Mouse (Mus musculus) G1E-ER4 (cell line): Measurements from ENCODE around the gene Riox2. TPM values are rescaled to one million over a fixed set of nuclear protein-coding genes. Genes with fewer than 3 reads are reported as not detected.

Source experiments
- GATA1 ChIP-seq: IDR thresholded peaks from one replicate; pipeline ENCODE4 v1.8.0; 2012; ENCODE audit warnings: low read length, inconsistent platforms
- polyA plus RNA-seq: library from polyadenylated mRNA; stranded (reverse); fragments of >175 nt; gene quantifications from 2 replicates; pipeline ENCODE4 v1.2.3, GENCODE M21; 2012

The Riox2 gene
- polyA plus RNA-seq, 1 experiment, result 8.6 TPM

DNA sequence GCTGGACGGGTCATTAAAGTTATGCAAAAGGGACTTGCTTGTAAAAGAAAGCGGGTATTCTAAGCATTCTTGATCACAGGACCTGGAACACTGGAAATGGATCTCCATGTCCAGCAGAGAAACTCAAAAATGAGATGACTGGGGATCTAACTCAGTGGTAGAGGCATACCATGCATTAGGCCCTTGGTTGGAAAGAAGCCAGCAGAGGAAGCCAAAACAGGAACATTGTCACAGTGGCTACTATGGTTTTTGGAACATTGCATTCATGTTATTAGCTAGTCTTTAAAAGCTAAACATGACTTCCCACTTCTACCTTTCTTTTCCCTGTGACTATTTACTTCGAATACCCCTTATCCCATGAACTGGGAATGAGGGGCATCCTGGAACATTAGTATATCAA, 27.6 kb downstream of the Riox2 start:
- no peak for TF ChIP-seq GATA1

DNA sequence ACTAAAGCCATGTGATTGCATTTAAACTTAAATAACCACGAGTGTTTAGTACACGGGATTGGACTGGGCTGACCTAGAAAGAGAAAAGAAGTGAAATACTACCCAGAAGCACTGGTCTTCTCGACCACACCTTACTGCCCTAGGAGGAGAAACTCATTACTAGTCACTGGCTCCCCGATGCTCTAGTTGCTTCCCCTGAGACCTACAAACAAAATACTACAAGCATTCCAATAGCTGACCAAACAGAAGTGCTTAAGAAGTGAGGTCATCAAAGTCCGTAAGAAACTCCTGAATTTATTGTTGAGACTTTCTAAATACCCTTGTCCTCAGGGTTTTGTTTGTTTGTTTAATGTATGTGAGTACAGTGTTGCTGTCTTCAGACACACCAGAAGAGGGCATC, 38.3 kb downstream of the Riox2 start:
- TF ChIP-seq GATA1, result no peak

DNA sequence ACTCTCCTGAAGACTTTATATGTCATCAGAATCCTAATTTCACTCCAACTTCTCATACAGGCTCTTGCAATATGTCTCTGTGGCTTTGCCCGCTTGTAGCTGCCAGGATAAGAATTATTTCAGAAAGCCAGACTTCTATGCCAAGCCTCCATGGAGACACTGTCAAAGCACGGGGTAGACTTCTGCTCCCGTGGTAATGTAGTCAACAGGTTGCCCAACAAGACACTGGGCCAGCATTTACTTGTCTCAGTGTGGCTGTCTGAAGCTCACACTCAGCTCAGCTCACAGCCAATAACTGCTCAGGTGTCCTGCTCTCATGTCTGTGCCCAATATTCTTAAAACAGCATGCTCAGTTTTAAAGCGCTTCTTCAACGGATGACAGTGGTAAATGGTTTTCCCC, 43.6 kb downstream of the Riox2 start:
- TF ChIP-seq GATA1, result no peak

DNA sequence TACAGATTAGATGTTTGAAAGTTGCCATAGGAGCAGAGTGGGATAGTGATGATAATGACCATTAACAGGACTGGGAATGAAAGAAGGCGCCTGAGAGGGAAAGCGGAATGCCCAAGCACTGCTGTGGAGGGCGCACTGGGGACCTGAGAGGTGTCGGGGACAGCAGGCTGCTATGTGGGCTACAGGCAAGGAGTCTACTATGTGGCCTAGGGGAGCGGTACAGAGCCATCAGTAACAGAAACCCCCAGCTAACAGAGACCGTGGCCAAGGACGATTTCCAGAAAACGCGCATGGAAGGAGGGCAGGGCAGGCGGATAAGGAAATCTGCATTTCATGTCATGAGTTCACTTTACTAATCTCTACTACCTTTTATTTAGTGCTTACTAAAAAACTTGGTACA, 45.4 kb downstream of the Riox2 start:
- no peak for TF ChIP-seq GATA1

DNA sequence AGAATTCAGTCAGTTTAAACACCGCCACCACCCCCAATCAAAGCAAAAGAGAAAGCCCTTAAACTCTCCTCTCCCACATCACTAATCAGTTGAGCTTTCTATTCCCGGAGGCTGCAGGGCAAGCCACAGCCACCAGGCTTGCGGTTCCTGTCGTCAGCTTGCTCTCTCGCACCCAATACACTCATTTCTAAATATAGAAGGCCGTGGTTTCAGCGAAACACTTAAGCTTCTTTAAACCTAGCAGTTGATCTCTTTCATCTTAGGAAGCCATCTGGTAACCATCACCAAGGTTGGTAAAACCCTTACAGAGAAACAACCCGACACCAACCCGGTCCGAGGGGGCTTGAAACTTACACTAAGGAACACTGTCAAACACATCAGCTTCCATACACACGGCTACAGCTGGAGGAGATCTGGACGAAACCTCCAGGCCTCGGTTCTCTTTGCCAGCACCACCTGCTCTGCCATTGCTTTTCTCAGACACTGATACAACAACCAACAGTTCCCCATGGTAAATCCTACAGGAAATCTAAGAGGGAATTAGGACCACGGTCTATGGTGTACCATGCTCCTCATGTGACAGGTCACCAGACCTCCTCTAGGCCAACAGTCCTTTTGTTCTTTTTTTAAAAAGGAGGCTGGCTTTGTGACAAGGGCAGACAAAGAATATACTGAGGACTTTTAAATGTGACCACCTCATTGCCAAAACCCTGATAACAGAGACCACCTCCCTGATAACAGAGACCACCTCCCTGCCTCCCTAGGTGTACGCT, 46.1 kb downstream of the Riox2 start:
- no peak for TF ChIP-seq GATA1

DNA sequence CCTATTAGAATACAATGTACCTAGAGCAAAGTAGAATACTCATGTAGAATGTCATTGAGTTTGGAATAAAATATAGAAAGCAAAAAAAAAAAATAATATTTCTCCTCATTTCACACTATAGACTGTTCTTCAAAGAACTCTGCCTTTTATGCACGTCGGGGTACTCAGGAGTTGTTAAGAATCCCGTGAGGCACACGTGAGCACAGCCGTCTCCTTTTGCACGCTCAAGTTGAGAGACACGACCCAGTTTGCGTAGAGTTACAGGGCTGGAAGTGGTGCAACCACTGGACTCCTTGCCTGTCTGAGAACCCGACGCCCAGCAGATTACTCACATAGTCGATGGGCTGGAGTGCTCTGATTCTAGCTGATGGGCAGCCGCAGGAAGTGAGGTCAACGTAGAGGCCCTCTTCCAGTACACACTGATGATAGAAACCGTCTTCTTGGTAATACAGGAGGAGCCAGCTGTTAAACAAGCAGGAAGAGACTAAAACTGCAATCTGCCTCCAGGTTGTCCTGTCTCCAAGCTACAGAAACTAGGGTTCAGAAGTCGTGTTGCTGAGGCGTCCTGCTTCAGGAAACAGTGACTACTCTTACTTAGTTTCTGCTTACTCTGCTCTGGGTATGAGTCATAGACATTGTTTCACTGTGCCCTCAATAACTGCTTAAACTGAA, 50.3 kb downstream of the Riox2 start:
- TF ChIP-seq GATA1, result no peak

DNA sequence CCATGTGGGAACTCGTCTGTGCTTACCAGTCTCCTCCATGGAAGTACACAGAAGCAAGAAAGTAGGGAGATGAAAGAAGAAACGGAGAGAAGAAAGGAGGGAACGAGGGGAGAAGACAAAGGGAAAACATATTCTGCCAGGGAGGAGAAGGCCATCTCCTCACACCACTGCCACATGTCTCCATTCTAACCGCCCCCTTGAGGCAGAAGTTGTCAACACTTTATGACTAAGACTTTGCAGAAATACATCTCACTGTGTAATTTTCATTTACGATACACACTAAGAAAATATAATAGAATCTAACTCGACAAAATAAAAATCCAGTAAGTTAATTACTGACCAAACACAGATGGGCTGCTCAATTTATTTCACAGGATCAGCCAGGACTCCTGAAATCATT, 55.4 kb downstream of the Riox2 start:
- TF ChIP-seq GATA1, result no peak

DNA sequence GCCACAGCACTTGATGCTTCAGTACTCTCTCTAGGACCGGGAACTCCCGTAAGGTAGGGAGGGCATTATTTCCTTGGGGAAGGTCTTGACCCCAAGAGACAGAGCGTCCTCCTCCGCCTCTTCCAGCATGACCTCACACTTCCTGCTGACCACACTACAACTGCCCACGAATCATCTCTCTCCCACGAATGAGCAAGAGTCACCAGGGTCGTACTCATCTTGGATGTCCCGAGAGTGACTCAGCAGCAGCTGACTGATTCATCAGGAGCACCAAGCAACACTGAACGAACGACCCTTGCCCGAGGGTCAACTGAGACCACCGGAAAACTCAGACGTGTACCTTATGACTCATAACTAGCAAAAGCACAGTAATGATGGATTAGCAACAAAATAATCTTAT, 58.0 kb downstream of the Riox2 start:
- no peak for TF ChIP-seq GATA1

DNA sequence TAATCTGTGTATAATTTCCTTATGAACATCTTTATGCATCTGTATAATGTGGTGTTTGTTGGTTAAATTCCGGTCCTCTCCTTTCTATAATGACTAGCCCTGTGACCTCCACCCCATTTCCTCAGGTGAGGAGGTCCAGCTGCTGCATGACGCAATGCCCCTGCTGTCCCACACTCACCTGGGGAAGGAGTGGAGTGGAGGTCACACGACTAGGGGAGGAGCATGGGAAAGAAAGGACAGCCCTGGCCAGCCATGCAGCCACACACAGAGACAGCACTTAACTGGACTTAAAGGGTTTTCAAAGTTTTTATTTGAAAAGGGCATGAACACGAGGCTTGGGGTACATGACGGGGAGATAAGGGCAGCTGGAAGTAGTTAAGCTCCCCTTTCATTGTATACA, 59.7 kb downstream of the Riox2 start:
- no peak for TF ChIP-seq GATA1

DNA sequence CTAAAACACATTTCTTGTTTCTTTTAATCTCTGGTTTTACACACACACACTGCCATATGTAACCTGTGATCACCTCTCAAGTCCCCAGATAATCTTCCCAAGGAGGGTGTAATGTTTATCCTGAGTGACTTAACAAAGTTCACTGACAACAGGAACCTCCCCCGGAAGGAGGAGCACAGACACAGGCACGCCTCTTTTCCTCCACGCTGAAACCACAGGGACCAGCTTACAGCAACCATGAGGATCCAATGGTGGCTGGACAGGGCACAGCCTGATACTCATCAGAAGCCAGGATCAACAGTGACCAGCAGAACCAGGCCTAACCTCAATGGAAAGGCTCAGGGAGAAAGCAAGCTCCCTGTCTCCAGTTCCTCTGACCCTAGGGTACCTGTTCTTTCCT, 61.0 kb downstream of the Riox2 start:
- no peak for TF ChIP-seq GATA1

DNA sequence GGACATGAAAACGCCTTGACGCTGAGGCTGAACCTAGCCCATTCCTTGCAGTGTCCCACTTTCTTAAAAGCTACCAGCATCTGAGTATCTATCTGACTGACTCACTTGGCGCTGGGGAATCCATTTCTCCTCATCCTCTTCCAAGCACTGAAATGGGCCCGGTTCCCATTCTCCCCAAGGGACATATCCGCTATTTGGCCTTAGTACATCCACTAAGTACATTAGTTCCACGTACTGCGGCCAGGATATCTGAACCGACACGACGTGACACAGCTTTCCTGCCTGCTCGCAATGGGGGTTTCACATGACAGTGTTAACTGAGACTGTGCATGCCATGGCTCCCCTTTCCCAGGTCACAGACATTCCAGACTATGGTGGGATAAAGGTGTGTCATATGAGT, 62.8 kb downstream of the Riox2 start:
- TF ChIP-seq GATA1, result no peak

DNA sequence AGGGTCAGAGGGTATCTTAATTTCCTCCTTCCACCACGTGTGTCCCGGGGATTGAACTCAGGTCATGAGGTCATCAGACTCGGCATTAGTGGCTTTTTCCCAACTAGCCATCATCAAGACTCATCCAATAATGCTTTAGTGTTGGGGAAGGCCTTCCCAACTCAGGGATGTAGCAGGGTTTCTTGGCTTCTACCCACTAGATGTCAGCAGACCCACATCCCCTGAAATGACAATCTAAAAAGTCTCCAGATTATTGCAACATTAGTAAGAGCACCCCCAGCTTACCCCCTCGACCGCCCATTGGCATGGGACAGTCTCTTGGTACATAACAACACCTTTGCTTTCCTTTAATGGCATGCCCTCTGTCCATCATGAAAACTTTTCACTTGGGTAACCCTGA, 64.1 kb downstream of the Riox2 start:
- no peak for TF ChIP-seq GATA1

DNA sequence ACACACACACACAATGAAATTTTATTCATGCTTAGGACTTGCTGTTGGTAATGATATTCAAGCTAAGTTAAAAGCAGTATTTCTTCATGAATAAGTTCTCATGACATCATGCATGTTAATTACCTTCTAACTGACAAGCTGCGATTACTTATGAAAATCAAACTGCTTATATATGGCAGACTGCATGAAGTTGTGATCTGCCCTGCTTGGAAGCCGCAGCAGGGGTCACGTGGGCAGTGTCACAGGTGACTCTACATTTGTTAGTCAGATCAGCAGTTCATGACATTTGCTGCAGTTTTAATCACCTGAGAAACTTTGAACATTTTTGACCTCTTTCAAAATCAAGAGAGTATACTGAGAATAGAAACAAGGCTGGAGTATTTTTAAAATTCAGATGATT, 69.4 kb downstream of the Riox2 start:
- TF ChIP-seq GATA1, result no peak

DNA sequence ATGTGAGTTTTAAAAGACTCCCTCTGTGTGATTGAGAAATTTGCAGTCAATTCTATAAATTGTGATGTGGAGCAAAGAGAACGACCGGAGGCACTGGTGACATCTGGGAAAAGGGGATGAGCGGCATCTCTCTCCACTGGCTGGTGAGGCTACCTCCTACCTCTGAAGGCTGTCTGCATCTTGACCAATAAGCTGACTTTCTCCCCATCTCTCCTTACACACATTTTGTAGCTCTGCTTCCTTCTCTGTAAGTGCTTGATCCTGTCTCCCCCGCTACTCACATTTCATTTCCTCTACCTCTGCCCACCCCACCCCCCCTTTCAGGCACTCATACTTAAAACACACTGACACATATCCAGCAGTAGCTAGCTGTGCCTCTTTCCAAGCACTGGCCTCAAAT, 69.8 kb downstream of the Riox2 start:
- TF ChIP-seq GATA1, result no peak

Other genes with a start within 250 kb of the Riox2 start
- not detected in 2 replicates for gene Olfr201, start 199.1 kb upstream of the Riox2 start, polyA plus RNA-seq
- not detected in 2 replicates for gene Olfr202, start 185.0 kb upstream of the Riox2 start, polyA plus RNA-seq
- gene Olfr203, start 172.9 kb upstream of the Riox2 start, polyA plus RNA-seq, result not detected in 2 replicates
- gene Olfr204, start 153.5 kb upstream of the Riox2 start, polyA plus RNA-seq, result not detected in 2 replicates
- not detected in 2 replicates for gene Olfr205, start 140.6 kb upstream of the Riox2 start, polyA plus RNA-seq
- not detected in 2 replicates for gene Olfr206, start 122.5 kb upstream of the Riox2 start, polyA plus RNA-seq
- gene Olfr209, start 107.8 kb upstream of the Riox2 start, polyA plus RNA-seq, result not detected in 2 replicates
- not detected in 2 replicates for gene Gabrr3, start 64.4 kb upstream of the Riox2 start, polyA plus RNA-seq
- gene Crybg3, start 129.2 kb downstream of the Riox2 start, polyA plus RNA-seq, result 0.03 and 0.08 TPM in 2 replicates
- 5.6 and 5.8 TPM in 2 replicates for gene Arl6, start 167.6 kb downstream of the Riox2 start, polyA plus RNA-seq